Mouse (Mus musculus): ENCODE measurements around the gene Tmem202. TPM values are rescaled to one million over a fixed set of nuclear protein-coding genes. Genes with fewer than 3 reads are reported as not detected.
A peak's percentile ranks its signal among the peaks of the same experiment; 100 is the strongest.

Gene Tmem202
- total and polyA plus RNA-seq, 2 experiments from 2014 or later: 1.1 to 3.7 TPM

- peak overlapping the region; percentile 77 for H3K4me2 ChIP-seq (ENCODE audit: low read depth, low read length)
- no peak for ATAC-seq
- no peak overlapping the region for H3K27ac ChIP-seq
- H3K4me1 ChIP-seq (ENCODE audit: insufficient read depth, low read length): no peaks in the 10 kb centered on the region
- H3K9ac ChIP-seq (replicated peaks; ENCODE audit: low read length): peak overlapping the region; percentile 67; the same call in 1 of the 2 replicates
- no peaks in the 10 kb centered on the region for H3K27me3 ChIP-seq (ENCODE audit: insufficient read depth, low read length)
- 13% methylated on average over 13 of the region's 13 CpGs for WGBS
- no peak for DNase-seq (ENCODE audit: low spot score)
- TF ChIP-seq CTCF (IDR thresholded peaks at IDR 0.05; ENCODE audit: low read depth): no peak
- H3K4me3 ChIP-seq (ENCODE audit: low read length): peak overlapping the region; percentile 53
- H3K9me3 ChIP-seq (ENCODE audit: low read length): no peaks in the 10 kb centered on the region
- no peaks in the 10 kb centered on the region for H3K36me3 ChIP-seq (ENCODE audit: insufficient read depth, low read length)
Observed at GRCm38 (mm10) chr9:59577401-59577800, 37.8 kb upstream of the Tmem202 start.

- 85% methylated on average over 2 of the region's 2 CpGs for WGBS
- no peak overlapping the region for H3K4me3 ChIP-seq (ENCODE audit: low read length)
- H3K36me3 ChIP-seq (ENCODE audit: insufficient read depth, low read length): no peaks in the 10 kb centered on the region
- H3K27me3 ChIP-seq (ENCODE audit: insufficient read depth, low read length): no peaks in the 10 kb centered on the region
- H3K4me2 ChIP-seq (ENCODE audit: low read depth, low read length): no peak overlapping the region
- TF ChIP-seq CTCF (IDR thresholded peaks at IDR 0.05; ENCODE audit: low read depth): no peak
- H3K27ac ChIP-seq: no peak overlapping the region
- ATAC-seq: no peak
- no peak overlapping the region for H3K9ac ChIP-seq (replicated peaks; ENCODE audit: low read length)
- DNase-seq (ENCODE audit: low spot score): no peak
- no peaks in the 10 kb centered on the region for H3K9me3 ChIP-seq (ENCODE audit: low read length)
- no peaks in the 10 kb centered on the region for H3K4me1 ChIP-seq (ENCODE audit: insufficient read depth, low read length)
Observed at GRCm38 (mm10) chr9:59571852-59572251, 32.2 kb upstream of the Tmem202 start.

GRCm38 (mm10) chr9:59567111-59567510 lies 27.5 kb upstream of the Tmem202 start:
- peak; percentile 85 for ATAC-seq
- DNase-seq (ENCODE audit: low spot score): peak; percentile 77

GRCm38 (mm10) chr9:59565600-59565999 lies 26.0 kb upstream of the Tmem202 start:
- H3K4me2 ChIP-seq (ENCODE audit: low read depth, low read length): no peak overlapping the region
- H3K4me1 ChIP-seq (ENCODE audit: insufficient read depth, low read length): no peaks in the 10 kb centered on the region
- peak; percentile 78 for TF ChIP-seq CTCF (IDR thresholded peaks at IDR 0.05; ENCODE audit: low read depth)
- no peaks in the 10 kb centered on the region for H3K9me3 ChIP-seq (ENCODE audit: low read length)
- H3K36me3 ChIP-seq (ENCODE audit: insufficient read depth, low read length): peaks cover 40% of the 10 kb centered on the region
- 28% methylated on average over 4 of the region's 4 CpGs for WGBS
- DNase-seq (ENCODE audit: low spot score) (peak; percentile 71), ATAC-seq (peak; percentile 71; the same call in 1 of the 2 replicates)
- H3K27me3 ChIP-seq (ENCODE audit: insufficient read depth, low read length): no peaks in the 10 kb centered on the region
- no peak overlapping the region for H3K27ac ChIP-seq
- no peak overlapping the region for H3K4me3 ChIP-seq (ENCODE audit: low read length)
- no peak overlapping the region for H3K9ac ChIP-seq (replicated peaks; ENCODE audit: low read length)

More at GRCm38 (mm10) chr9:59567111-59567510, 27.5 kb upstream of the Tmem202 start:
- H3K9me3 ChIP-seq (ENCODE audit: low read length): no peaks in the 10 kb centered on the region
- no peak overlapping the region for H3K4me2 ChIP-seq (ENCODE audit: low read depth, low read length)
- H3K36me3 ChIP-seq (ENCODE audit: insufficient read depth, low read length): peaks cover 26% of the 10 kb centered on the region
- peak; percentile 85 for TF ChIP-seq CTCF (IDR thresholded peaks at IDR 0.05; ENCODE audit: low read depth)
- H3K4me3 ChIP-seq (ENCODE audit: low read length): no peak overlapping the region
- no peak overlapping the region for H3K9ac ChIP-seq (replicated peaks; ENCODE audit: low read length)
- no peak overlapping the region for H3K27ac ChIP-seq
- no peaks in the 10 kb centered on the region for H3K4me1 ChIP-seq (ENCODE audit: insufficient read depth, low read length)
- 28% methylated on average over 6 of the region's 6 CpGs for WGBS
- H3K27me3 ChIP-seq (ENCODE audit: insufficient read depth, low read length): no peaks in the 10 kb centered on the region

GRCm38 (mm10) chr9:59553719-59554118 lies 14.1 kb upstream of the Tmem202 start:
- 86% methylated on average over 4 of the region's 4 CpGs for WGBS
- Histone ChIP-seq H3K4me2 (ENCODE audit: low read depth, low read length) (no peak overlapping the region), H3K9ac (replicated peaks; ENCODE audit: low read length) (no peak overlapping the region), H3K27me3 (ENCODE audit: insufficient read depth, low read length) (no peaks in the 10 kb centered on the region), H3K36me3 (ENCODE audit: insufficient read depth, low read length) (peaks cover 27% of the 10 kb centered on the region; the same call in 1 of the 2 replicates), H3K4me1 (ENCODE audit: insufficient read depth, low read length) (no peaks in the 10 kb centered on the region), H3K27ac (no peak overlapping the region), H3K9me3 (ENCODE audit: low read length) (no peaks in the 10 kb centered on the region), H3K4me3 (ENCODE audit: low read length) (no peak overlapping the region)
- no peak for TF ChIP-seq CTCF (IDR thresholded peaks at IDR 0.05; ENCODE audit: low read depth)
- ATAC-seq: no peak
- no peak for DNase-seq (ENCODE audit: low spot score)

- Histone ChIP-seq H3K36me3 (ENCODE audit: insufficient read depth, low read length) (peaks cover 16% of the 10 kb centered on the region; the same call in 1 of the 2 replicates), H3K9me3 (ENCODE audit: low read length) (no peaks in the 10 kb centered on the region), H3K4me3 (ENCODE audit: low read length) (no peak overlapping the region), H3K4me1 (ENCODE audit: insufficient read depth, low read length) (no peaks in the 10 kb centered on the region), H3K27me3 (ENCODE audit: insufficient read depth, low read length) (no peaks in the 10 kb centered on the region), H3K9ac (replicated peaks; ENCODE audit: low read length) (no peak overlapping the region), H3K27ac (no peak overlapping the region), H3K4me2 (ENCODE audit: low read depth, low read length) (no peak overlapping the region)
- TF ChIP-seq CTCF (IDR thresholded peaks at IDR 0.05; ENCODE audit: low read depth): no peak
- 92% methylated on average over 5 of the region's 5 CpGs for WGBS
- ATAC-seq: no peak
- DNase-seq (ENCODE audit: low spot score): no peak
Observed at GRCm38 (mm10) chr9:59552610-59553009, 13.0 kb upstream of the Tmem202 start.

- no peak for TF ChIP-seq CTCF (IDR thresholded peaks at IDR 0.05; ENCODE audit: low read depth)
- no peak for DNase-seq (ENCODE audit: low spot score)
- no peaks in the 10 kb centered on the region for H3K4me1 ChIP-seq (ENCODE audit: insufficient read depth, low read length)
- no peak overlapping the region for H3K27ac ChIP-seq
- no peaks in the 10 kb centered on the region for H3K27me3 ChIP-seq (ENCODE audit: insufficient read depth, low read length)
- H3K4me3 ChIP-seq (ENCODE audit: low read length): no peak overlapping the region
- peaks cover 8% of the 10 kb centered on the region; the same call in 1 of the 2 replicates for H3K36me3 ChIP-seq (ENCODE audit: insufficient read depth, low read length)
- H3K4me2 ChIP-seq (ENCODE audit: low read depth, low read length): no peak overlapping the region
- 84% methylated on average over 3 of the region's 3 CpGs for WGBS
- H3K9ac ChIP-seq (replicated peaks; ENCODE audit: low read length): no peak overlapping the region
- no peaks in the 10 kb centered on the region for H3K9me3 ChIP-seq (ENCODE audit: low read length)
- ATAC-seq: no peak
Observed at GRCm38 (mm10) chr9:59551620-59552031, 12.0 kb upstream of the Tmem202 start.
